Mouse (Mus musculus): ENCODE data around the gene Dlg1. TPM values are rescaled to one million over a fixed set of nuclear protein-coding genes. Genes with fewer than 3 reads are reported as not detected.

The Dlg1 gene
- polyA plus RNA-seq, 1 experiment = not detected

DNA sequence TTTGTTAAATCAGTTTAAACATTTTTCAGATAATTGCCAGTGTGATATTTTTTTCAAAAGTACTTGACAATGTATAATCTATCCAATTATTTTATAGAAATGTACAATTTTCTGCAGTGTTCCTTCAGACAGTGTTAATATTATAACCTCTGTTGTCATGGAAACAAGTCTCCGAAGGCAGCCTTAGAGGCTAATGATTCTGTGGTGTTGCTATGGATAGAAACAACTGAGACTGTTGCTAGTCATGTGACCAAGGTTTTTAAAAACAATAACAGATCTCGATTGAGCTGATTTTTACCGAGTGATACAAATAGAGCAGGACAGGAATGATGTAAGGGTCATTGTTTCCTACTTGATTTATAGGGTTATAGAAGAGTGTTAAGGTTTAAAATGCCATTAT, 103.5 kb downstream of the Dlg1 start:
- Histone ChIP-seq H3K27ac (ENCODE audit: insufficient read depth, low read depth, low read length) (no peak overlapping the region), H3K4me3 (ENCODE audit: insufficient read depth, low read depth, low read length) (no peak overlapping the region), H3K4me1 (ENCODE audit: control insufficient read depth, insufficient read depth, low read length) (no peaks in the 10 kb centered on the region)
- TF ChIP-seq CTCF (IDR thresholded peaks at IDR 0.05; ENCODE audit: insufficient read depth, low read depth, low read length) = no peak
- no peak for TF ChIP-seq POLR2A (IDR thresholded peaks at IDR 0.05; ENCODE audit: insufficient read depth, low read depth, low read length)
- 7% methylated on average over 3 of the region's 3 CpGs for WGBS

GRCm38 (mm10) chr16:31775924-31776323, 112.7 kb downstream of the Dlg1 start:
- Histone ChIP-seq H3K27ac (ENCODE audit: insufficient read depth, low read depth, low read length) (no peak overlapping the region), H3K4me1 (ENCODE audit: control insufficient read depth, insufficient read depth, low read length) (peaks cover 2% of the 10 kb centered on the region; the same call in 1 of the 2 replicates), H3K4me3 (ENCODE audit: insufficient read depth, low read depth, low read length) (no peak overlapping the region)
- whole genome bisulfite sequencing = 67% methylated on average over 10 of the region's 10 CpGs
- no peak for TF ChIP-seq POLR2A (IDR thresholded peaks at IDR 0.05; ENCODE audit: insufficient read depth, low read depth, low read length)
- no peak for TF ChIP-seq CTCF (IDR thresholded peaks at IDR 0.05; ENCODE audit: insufficient read depth, low read depth, low read length)

DNA sequence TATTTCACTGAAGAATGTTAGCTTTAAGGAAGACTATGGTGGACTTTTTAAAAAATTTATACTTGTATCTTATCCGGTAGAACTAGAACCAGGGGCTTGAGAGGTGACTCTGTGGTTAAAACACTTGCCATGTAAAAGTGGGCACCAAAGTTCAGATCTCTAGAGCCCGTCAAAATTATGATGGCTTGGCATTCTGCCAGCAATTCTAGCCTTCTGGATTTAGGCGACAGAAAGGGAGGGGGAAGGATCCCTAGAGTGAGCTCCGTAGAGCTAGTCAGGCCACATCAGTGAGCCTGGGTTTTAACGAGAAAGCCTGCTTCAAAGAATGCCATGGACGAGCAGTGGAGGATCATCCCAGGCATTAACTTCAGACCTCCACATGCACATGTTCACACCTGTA, 117.8 kb downstream of the Dlg1 start:
- no peak overlapping the region for H3K27ac ChIP-seq (ENCODE audit: insufficient read depth, low read depth, low read length)
- no peak overlapping the region for H3K4me3 ChIP-seq (ENCODE audit: insufficient read depth, low read depth, low read length)
- WGBS = 63% methylated on average over 6 of the region's 6 CpGs
- H3K4me1 ChIP-seq (ENCODE audit: control insufficient read depth, insufficient read depth, low read length) = peaks cover 2% of the 10 kb centered on the region; the same call in 1 of the 2 replicates
- TF ChIP-seq CTCF (IDR thresholded peaks at IDR 0.05; ENCODE audit: insufficient read depth, low read depth, low read length) (no peak), POLR2A (IDR thresholded peaks at IDR 0.05; ENCODE audit: insufficient read depth, low read depth, low read length) (no peak)

GRCm38 (mm10) chr16:31790056-31790455, 126.8 kb downstream of the Dlg1 start:
- Histone ChIP-seq H3K4me3 (ENCODE audit: insufficient read depth, low read depth, low read length) (no peak overlapping the region), H3K27ac (ENCODE audit: insufficient read depth, low read depth, low read length) (no peak overlapping the region), H3K4me1 (ENCODE audit: control insufficient read depth, insufficient read depth, low read length) (no peaks in the 10 kb centered on the region)
- 57% methylated on average over 9 of the region's 9 CpGs for WGBS
- TF ChIP-seq POLR2A (IDR thresholded peaks at IDR 0.05; ENCODE audit: insufficient read depth, low read depth, low read length) = no peak
- no peak for TF ChIP-seq CTCF (IDR thresholded peaks at IDR 0.05; ENCODE audit: insufficient read depth, low read depth, low read length)

DNA sequence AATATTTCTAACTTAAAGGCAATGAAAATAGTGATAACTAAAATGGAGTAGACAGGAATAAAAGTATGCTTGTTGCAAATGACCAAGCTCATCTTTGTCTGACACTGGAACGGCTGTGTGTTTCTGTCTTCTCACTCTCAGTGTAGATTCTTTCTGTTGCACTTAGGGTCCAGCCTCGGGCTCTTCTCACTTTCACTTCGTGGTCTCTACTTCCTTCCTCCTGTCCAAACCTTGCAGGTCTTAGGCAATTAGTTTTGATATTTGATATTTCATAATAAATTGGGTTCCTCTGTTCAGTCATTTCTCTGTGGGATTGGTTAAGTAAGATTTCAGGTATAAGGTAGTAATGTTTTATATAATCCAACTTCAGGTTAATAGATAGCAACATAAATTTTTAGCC, 140.4 kb downstream of the Dlg1 start:
- 78% methylated on average over 3 of the region's 3 CpGs for WGBS
- H3K4me3 ChIP-seq (ENCODE audit: insufficient read depth, low read depth, low read length) = no peak overlapping the region
- no peak overlapping the region for H3K27ac ChIP-seq (ENCODE audit: insufficient read depth, low read depth, low read length)
- no peaks in the 10 kb centered on the region for H3K4me1 ChIP-seq (ENCODE audit: control insufficient read depth, insufficient read depth, low read length)
- no peak for TF ChIP-seq CTCF (IDR thresholded peaks at IDR 0.05; ENCODE audit: insufficient read depth, low read depth, low read length)
- TF ChIP-seq POLR2A (IDR thresholded peaks at IDR 0.05; ENCODE audit: insufficient read depth, low read depth, low read length) = no peak

DNA sequence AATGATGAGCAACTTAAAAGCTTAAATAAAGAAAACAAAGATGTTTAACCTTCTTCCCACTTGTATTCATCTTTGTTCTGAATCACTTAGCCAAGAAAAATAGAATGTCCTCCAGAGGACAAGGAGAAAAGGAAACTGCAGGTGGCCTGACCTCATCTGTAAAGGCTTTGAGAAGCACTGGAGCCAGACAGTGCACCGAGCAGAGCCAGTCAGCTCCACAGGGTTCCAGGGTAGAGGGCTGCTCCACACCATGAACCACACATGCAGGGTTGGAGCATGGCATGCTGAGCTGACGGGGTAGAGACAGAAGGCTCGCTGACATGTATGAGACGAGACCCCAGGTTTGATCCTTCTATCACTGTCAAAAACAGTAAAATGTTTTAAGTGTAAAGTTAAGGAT, 162.8 kb downstream of the Dlg1 start:
- Histone ChIP-seq H3K27ac (ENCODE audit: insufficient read depth, low read depth, low read length) (no peak overlapping the region), H3K4me1 (ENCODE audit: control insufficient read depth, insufficient read depth, low read length) (peaks cover 5% of the 10 kb centered on the region), H3K4me3 (ENCODE audit: insufficient read depth, low read depth, low read length) (no peak overlapping the region)
- TF ChIP-seq CTCF (IDR thresholded peaks at IDR 0.05; ENCODE audit: insufficient read depth, low read depth, low read length) (no peak), POLR2A (IDR thresholded peaks at IDR 0.05; ENCODE audit: insufficient read depth, low read depth, low read length) (no peak)
- WGBS = 49% methylated on average over 4 of the region's 4 CpGs

- no peak overlapping the region for H3K4me3 ChIP-seq (ENCODE audit: insufficient read depth, low read depth, low read length)
- WGBS = 80% methylated on average over 4 of the region's 4 CpGs
- peaks cover 8% of the 10 kb centered on the region for H3K4me1 ChIP-seq (ENCODE audit: control insufficient read depth, insufficient read depth, low read length)
- no peak for TF ChIP-seq CTCF (IDR thresholded peaks at IDR 0.05; ENCODE audit: insufficient read depth, low read depth, low read length)
- no peak for TF ChIP-seq POLR2A (IDR thresholded peaks at IDR 0.05; ENCODE audit: insufficient read depth, low read depth, low read length)
- no peak overlapping the region for H3K27ac ChIP-seq (ENCODE audit: insufficient read depth, low read depth, low read length)
Measured at GRCm38 (mm10) chr16:31830726-31831125, 167.5 kb downstream of the Dlg1 start.

GRCm38 (mm10) chr16:31832630-31833422, 169.6 kb downstream of the Dlg1 start:
- 93% methylated on average over 10 of the region's 10 CpGs for WGBS
- no peak overlapping the region for H3K27ac ChIP-seq (ENCODE audit: insufficient read depth, low read depth, low read length)
- peaks cover 3% of the 10 kb centered on the region for H3K4me1 ChIP-seq (ENCODE audit: control insufficient read depth, insufficient read depth, low read length)
- no peak overlapping the region for H3K4me3 ChIP-seq (ENCODE audit: insufficient read depth, low read depth, low read length)
- TF ChIP-seq POLR2A (IDR thresholded peaks at IDR 0.05; ENCODE audit: insufficient read depth, low read depth, low read length) (no peak), CTCF (IDR thresholded peaks at IDR 0.05; ENCODE audit: insufficient read depth, low read depth, low read length) (no peak)

- H3K27ac ChIP-seq (ENCODE audit: insufficient read depth, low read depth, low read length) = no peak overlapping the region
- 32% methylated on average over 7 of the region's 7 CpGs for WGBS
- no peak overlapping the region for H3K4me3 ChIP-seq (ENCODE audit: insufficient read depth, low read depth, low read length)
- TF ChIP-seq POLR2A (IDR thresholded peaks at IDR 0.05; ENCODE audit: insufficient read depth, low read depth, low read length) (no peak), CTCF (IDR thresholded peaks at IDR 0.05; ENCODE audit: insufficient read depth, low read depth, low read length) (no peak)
- peaks cover 3% of the 10 kb centered on the region for H3K4me1 ChIP-seq (ENCODE audit: control insufficient read depth, insufficient read depth, low read length)
Measured at GRCm38 (mm10) chr16:31834011-31834584, 170.9 kb downstream of the Dlg1 start.

All from olfactory bulb, adult 2 months (tissue).